Mouse (Mus musculus) limb, embryonic 11.5 days (tissue): ENCODE results near the gene Golga1. TPM values are rescaled to one million over a fixed set of nuclear protein-coding genes. Genes with fewer than 3 reads are reported as not detected.
A peak's percentile ranks its signal among the peaks of the same experiment; 100 is the strongest.
"Not testable (repeated sequence)": the region's sequence is repeated elsewhere in the genome, so short reads cannot be mapped to it uniquely, and the experiment has no call there.

Source experiments
- ATAC-seq: fragments of 200-750 bp; cut with Nextera tagmentation; 2 replicates; pipeline ENCODE4 v1.8.0; 2017; ENCODE audit warnings: low read depth; ENCODE audit not compliant: insufficient number of reproducible peaks, low FRiP score, low TSS enrichment
- DNase-seq: peaks from one replicate; pipeline ENCODE4 v3.0.0-alpha.2; 2015; ENCODE audit warnings: low spot score
- H3K27ac ChIP-seq: fragments of 300-500 bp; sonication (generic); replicated peaks from 2 replicates; pipeline ENCODE4 v1.5.1; 2014; ENCODE audit warnings: low read depth, mild to moderate bottlenecking, low read length
- H3K27me3 ChIP-seq: fragments of 300-500 bp; sonication (generic); 2 replicates; pipeline ENCODE4 v1.6.1; 2014; ENCODE audit warnings: mild to moderate bottlenecking, low read length, mixed read lengths; ENCODE audit not compliant: control insufficient read depth, insufficient read depth
- H3K36me3 ChIP-seq: fragments of 300-500 bp; sonication (generic); 2 replicates; pipeline ENCODE4 v1.6.1; 2014; ENCODE audit warnings: mild to moderate bottlenecking, low read length, moderate library complexity, mixed read lengths; ENCODE audit not compliant: control insufficient read depth, insufficient read depth
- H3K4me1 ChIP-seq: fragments of 300-500 bp; sonication (generic); 2 replicates; pipeline ENCODE4 v1.6.1; 2014; ENCODE audit warnings: low read length, mixed read lengths; ENCODE audit not compliant: control insufficient read depth, insufficient read depth
- H3K4me2 ChIP-seq: fragments of 300-500 bp; sonication (generic); 2 replicates; pipeline ENCODE4 v1.6.1; 2014; ENCODE audit warnings: low read depth, mild to moderate bottlenecking, moderate library complexity; ENCODE audit not compliant: severe bottlenecking
- H3K4me3 ChIP-seq: fragments of 300-500 bp; sonication (generic); 2 replicates; pipeline ENCODE4 v1.5.1; 2014; ENCODE audit warnings: low read depth, low read length
- H3K9ac ChIP-seq: fragments of 300-500 bp; sonication (generic); 2 replicates; pipeline ENCODE4 v1.6.1; 2014; ENCODE audit warnings: mild to moderate bottlenecking, low read length
- H3K9me3 ChIP-seq: fragments of 300-500 bp; sonication (generic); 2 replicates; pipeline ENCODE4 v1.6.1; 2016; ENCODE audit warnings: low read length; ENCODE audit not compliant: control insufficient read depth
- WGBS: fragments of 180-500 bp; shearing (Covaris S2); extraction: QIAGEN DNeasy Blood & Tissue Kit; methylation state at CpG from one replicate; pipeline ENCODE4 v1.1.7; 2014; 5-methylcytosine and 5-hydroxymethylcytosine counted together
- polyA plus RNA-seq: library from polyadenylated mRNA; unstranded; fragments of >200 nt; fragmentation: Nextera tagmentation; extraction: Ambion mirVana; gene quantifications from 2 replicates; pipeline ENCODE4 v1.2.1, GENCODE M21; 2014

The Golga1 gene
- polyA plus RNA-seq, 1 experiment from 2014 or later, result 30.2 TPM

DNA sequence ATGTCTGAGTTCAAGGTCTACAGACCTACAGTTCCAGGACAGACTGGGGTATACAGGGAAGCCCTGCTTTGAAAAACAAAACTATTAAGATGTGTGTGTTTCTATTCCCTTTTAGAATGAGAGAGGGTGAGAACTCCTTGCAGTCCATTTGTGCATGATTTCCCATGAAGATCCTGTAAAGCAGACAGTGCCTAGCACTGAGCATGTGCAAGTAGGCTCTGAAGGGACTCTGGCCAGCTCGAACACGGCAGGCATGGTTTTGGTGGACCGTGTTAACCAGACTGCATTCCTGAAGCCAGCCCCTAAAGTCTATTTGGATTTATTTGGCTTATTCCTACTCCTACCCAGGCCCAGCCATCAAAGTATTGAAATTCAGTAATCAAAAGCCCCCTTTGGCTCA is 53.4 kb downstream of the Golga1 start:
- H3K9me3 ChIP-seq, result no peaks in the 10 kb centered on the region
- H3K36me3 ChIP-seq, result peaks cover 15% of the 10 kb centered on the region
- H3K4me1 ChIP-seq, result peaks cover 8% of the 10 kb centered on the region
- no peak for DNase-seq
- H3K4me2 ChIP-seq, result no peak overlapping the region
- H3K27ac ChIP-seq, result no peak overlapping the region
- WGBS, result 88% methylated on average over 3 of the region's 3 CpGs
- no peak overlapping the region for H3K4me3 ChIP-seq
- H3K27me3 ChIP-seq, result no peaks in the 10 kb centered on the region
- no peak for ATAC-seq
- H3K9ac ChIP-seq, result no peak overlapping the region

- DNase-seq (no peak), ATAC-seq (no peak)
- no peak overlapping the region for H3K4me2 ChIP-seq
- no peak overlapping the region for H3K4me3 ChIP-seq
- H3K27me3 ChIP-seq, result no peaks in the 10 kb centered on the region
- H3K36me3 ChIP-seq, result peaks cover 11% of the 10 kb centered on the region
- peaks cover 8% of the 10 kb centered on the region for H3K4me1 ChIP-seq
- no peak overlapping the region for H3K27ac ChIP-seq
- no peaks in the 10 kb centered on the region for H3K9me3 ChIP-seq
- no peak overlapping the region for H3K9ac ChIP-seq
These were observed 54.1 kb downstream of the Golga1 start for GRCm38 (mm10) chr2:39011264-39011663.

DNA sequence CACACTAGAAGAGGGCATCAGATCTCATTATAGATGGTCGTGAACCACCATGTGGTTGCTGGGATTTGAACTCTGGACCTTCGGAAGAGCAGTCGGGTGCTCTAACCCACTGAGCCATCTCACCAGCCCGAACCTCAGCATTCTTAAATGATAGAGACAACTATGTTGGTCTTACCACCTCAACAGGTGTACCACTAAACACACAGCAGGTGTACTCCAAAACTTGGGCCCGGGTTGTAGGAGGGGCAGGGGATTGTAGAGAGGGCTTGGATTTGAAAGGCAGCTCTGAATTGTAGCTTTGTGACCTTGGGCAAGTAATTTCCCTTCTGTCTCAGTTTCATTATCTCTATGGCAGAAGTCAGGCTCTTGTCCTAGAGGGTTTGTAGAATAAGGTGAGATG is 55.2 kb downstream of the Golga1 start:
- DNase-seq, H3K9ac ChIP-seq, H3K27me3 ChIP-seq, H3K36me3 ChIP-seq, H3K4me2 ChIP-seq, H3K4me1 ChIP-seq, H3K27ac ChIP-seq, H3K4me3 ChIP-seq, H3K9me3 ChIP-seq, ATAC-seq: not testable (repeated sequence)
- 90% methylated on average over 4 of the region's 5 CpGs for WGBS

DNA sequence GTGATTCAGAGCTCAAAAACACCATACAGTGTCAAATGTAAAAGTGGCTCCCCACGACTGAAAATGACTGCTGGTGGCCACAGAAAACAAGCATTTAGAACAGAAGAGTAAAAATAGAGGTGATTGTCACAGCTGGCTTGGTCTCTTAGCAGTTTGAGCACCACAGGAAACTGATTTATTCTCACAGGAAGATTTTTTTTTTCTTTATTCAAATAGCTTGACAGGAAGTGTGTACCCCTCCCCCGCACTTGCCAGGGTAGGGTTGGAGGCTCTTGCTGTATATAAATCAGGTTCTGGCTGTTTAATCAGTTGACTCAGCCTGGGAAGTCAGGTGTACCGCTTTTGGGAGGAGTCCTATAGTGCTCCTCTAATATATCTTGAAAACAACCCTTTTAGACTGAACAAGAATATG is 56.4 kb downstream of the Golga1 start:
- peak overlapping the region; percentile 92 for H3K4me3 ChIP-seq
- H3K4me2 ChIP-seq, result peak overlapping the region; percentile 86
- H3K4me1 ChIP-seq, result peaks cover 11% of the 10 kb centered on the region
- WGBS, result 32% methylated on average over 3 of the region's 3 CpGs
- no peaks in the 10 kb centered on the region for H3K27me3 ChIP-seq
- peaks cover 2% of the 10 kb centered on the region; the same call in 1 of the 2 replicates for H3K36me3 ChIP-seq
- ATAC-seq (no peak), DNase-seq (peak; percentile 43)
- H3K9ac ChIP-seq, result peak overlapping the region; percentile 90
- H3K27ac ChIP-seq, result no peak overlapping the region
- no peaks in the 10 kb centered on the region for H3K9me3 ChIP-seq

- H3K9me3 ChIP-seq, result no peaks in the 10 kb centered on the region
- H3K36me3 ChIP-seq, result peaks cover 7% of the 10 kb centered on the region
- H3K4me3 ChIP-seq, result peak overlapping the region; percentile 92
- peak overlapping the region; percentile 66 for H3K27ac ChIP-seq
- peaks cover 16% of the 10 kb centered on the region for H3K4me1 ChIP-seq
- H3K9ac ChIP-seq, result peak overlapping the region; percentile 90
- no peaks in the 10 kb centered on the region for H3K27me3 ChIP-seq
- DNase-seq, result no peak
- peak; percentile 41; the same call in 1 of the 2 replicates for ATAC-seq
- 0% methylated on average over 25 of the region's 25 CpGs for WGBS
- peak overlapping the region; percentile 86 for H3K4me2 ChIP-seq
These were observed 56.9 kb downstream of the Golga1 start for GRCm38 (mm10) chr2:39008350-39008851.

- ATAC-seq (peak; percentile 75), DNase-seq (peak; percentile 95)
- no peaks in the 10 kb centered on the region for H3K9me3 ChIP-seq
- peak overlapping the region; percentile 92 for H3K4me3 ChIP-seq
- H3K4me2 ChIP-seq, result peak overlapping the region; percentile 86
- H3K36me3 ChIP-seq, result peaks cover 10% of the 10 kb centered on the region
- H3K27ac ChIP-seq, result peak overlapping the region; percentile 66
- peak overlapping the region; percentile 90 for H3K9ac ChIP-seq
- H3K27me3 ChIP-seq, result no peaks in the 10 kb centered on the region
- H3K4me1 ChIP-seq, result peaks cover 20% of the 10 kb centered on the region
- 0% methylated on average over 44 of the region's 44 CpGs for WGBS
These were observed 57.5 kb downstream of the Golga1 start for GRCm38 (mm10) chr2:39007865-39008264.

DNA sequence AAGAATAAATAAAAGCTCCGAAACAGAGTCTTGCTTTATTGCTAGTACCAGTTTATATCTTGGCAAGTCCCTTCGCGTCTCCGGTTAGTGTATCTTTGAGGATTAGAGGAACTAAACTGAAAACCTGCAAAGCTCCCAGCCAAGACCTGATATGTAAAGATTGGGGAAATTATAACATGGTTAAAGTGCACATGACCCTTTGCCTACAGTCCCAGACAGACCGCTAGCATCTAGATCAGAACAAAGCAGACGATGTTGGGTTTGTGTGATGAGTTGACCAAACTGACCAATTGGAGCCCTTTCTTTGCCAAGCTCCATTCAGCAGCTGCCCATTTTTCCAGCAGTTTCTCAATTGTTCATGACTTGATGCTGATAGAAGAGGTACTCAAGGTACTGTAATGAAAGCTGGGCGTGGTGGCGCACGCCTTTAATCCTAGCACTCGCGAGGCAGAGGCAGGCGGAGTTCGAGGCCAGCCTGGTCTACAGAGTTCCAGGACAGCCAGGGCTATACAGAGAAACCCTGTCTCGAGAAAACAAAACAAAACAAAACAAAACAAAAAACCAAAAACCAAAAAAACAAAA is 59.1 kb downstream of the Golga1 start:
- H3K4me1 ChIP-seq, result peaks cover 22% of the 10 kb centered on the region
- no peak for DNase-seq
- peaks cover 19% of the 10 kb centered on the region for H3K36me3 ChIP-seq
- ATAC-seq, result no peak
- H3K9ac ChIP-seq, result no peak overlapping the region
- H3K27me3 ChIP-seq, result no peaks in the 10 kb centered on the region
- peak overlapping the region; percentile 76; the same call in 1 of the 2 replicates for H3K4me3 ChIP-seq
- no peak overlapping the region for H3K27ac ChIP-seq
- 93% methylated on average over 14 of the region's 14 CpGs for WGBS
- peak overlapping the region; percentile 94; the same call in 1 of the 2 replicates for H3K4me2 ChIP-seq
- H3K9me3 ChIP-seq, result no peaks in the 10 kb centered on the region

DNA sequence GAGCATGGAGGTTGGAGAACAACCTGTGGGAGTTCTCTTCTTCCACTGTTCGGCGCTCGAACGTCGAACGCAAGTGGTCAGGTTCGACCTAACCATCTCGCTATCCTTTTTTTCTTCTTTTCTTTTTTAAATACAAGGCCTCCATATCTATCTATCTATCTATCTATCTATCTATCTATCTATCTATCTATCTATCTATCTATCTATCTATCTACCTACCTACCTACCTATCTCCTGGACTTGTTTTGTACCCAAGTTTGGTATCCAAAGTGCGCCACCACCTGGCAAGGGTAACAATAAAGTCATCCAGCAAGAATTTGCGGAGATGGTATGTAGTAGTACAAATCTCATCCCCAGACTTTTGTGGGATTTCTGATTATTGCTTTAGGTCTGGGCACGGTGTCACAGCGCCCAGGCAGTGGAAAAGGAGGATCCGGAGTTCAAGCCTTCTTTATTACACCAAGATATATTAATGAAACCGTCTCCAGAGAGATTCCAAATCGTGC is 59.7 kb downstream of the Golga1 start, which contains the start of gene Rpl35:
TSS of gene Rpl35 (minus strand) at position 51 of the 506 bp plus-strand sequence.
- peaks cover 22% of the 10 kb centered on the region for H3K36me3 ChIP-seq
- H3K4me1 ChIP-seq, result peaks cover 22% of the 10 kb centered on the region
- peak; percentile 61 for DNase-seq
- H3K27me3 ChIP-seq, result no peaks in the 10 kb centered on the region
- peak within 1 kb of the TSS; percentile 77; the same call in 1 of the 2 replicates for H3K27ac ChIP-seq
- ATAC-seq, result no peak
- WGBS, result 12% methylated on average over 15 of the region's 15 CpGs
- peak within 1 kb of the TSS; percentile 76 for H3K4me3 ChIP-seq
- H3K9me3 ChIP-seq, result no peaks in the 10 kb centered on the region
- H3K4me2 ChIP-seq, result peak within 1 kb of the TSS; percentile 94
- peak within 1 kb of the TSS; percentile 84 for H3K9ac ChIP-seq
